Mouse (Mus musculus): ENCODE measurements around the gene Prrx1. TPM values are rescaled to one million over a fixed set of nuclear protein-coding genes. Genes with fewer than 3 reads are reported as not detected.

Gene Prrx1
- polyA plus RNA-seq, 1 experiment from 2014 or later, result 0.04 TPM

- in situ Hi-C loops (cut with MboI; ENCODE audit: low pct_unique_long_range_greater_than_20kb), result no loop called here
These were observed 21.6 kb downstream of the Prrx1 start for GRCm38 (mm10) chr1:163291925-163292324.

DNA sequence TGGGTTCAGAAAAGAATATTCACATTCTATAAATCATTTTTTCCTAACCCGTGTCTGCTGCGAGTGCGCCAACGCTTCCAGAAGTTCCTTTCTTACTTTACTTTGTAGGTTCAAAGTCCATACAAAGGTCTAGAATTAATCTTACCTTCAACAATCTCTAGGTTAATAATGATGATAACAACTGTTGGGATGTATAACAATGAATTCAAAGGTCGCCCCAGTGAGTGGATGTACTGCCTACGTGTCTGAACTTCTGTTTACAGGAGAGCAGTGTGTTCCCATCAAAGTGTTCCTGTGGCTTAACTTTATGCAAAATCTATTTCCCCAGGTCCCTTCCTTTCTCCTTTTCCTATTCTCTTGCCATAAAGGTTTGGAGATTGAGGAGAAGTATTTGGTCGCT lies 24.4 kb downstream of the Prrx1 start:
- ChIA-PET CTCF (no interaction called here), POLR2A (no interaction called here)
- in situ Hi-C loops (cut with MboI; ENCODE audit: low pct_unique_long_range_greater_than_20kb), result no loop called here
- DNase-seq (ENCODE audit: low read depth, low spot score) (no peak), ATAC-seq (no peak)
- H3K27me3 ChIP-seq, result no peaks in the 10 kb centered on the region
- no peak for TF ChIP-seq CTCF (IDR thresholded peaks at IDR 0.05)

More at GRCm38 (mm10) chr1:163291925-163292324, 21.6 kb downstream of the Prrx1 start:
- DNase-seq (ENCODE audit: low read depth, low spot score) (no peak), ATAC-seq (no peak)
- POLR2A ChIA-PET, result no interaction called here
- CTCF ChIA-PET, result interaction anchor here (1.5 to 1.7 kb wide), 2 partner anchors 8 to 12 kb away, joined by 5 read pairs; no protein-coding TSS in a partner anchor
- TF ChIP-seq CTCF (IDR thresholded peaks at IDR 0.05), result no peak
- no peaks in the 10 kb centered on the region for H3K27me3 ChIP-seq

DNA sequence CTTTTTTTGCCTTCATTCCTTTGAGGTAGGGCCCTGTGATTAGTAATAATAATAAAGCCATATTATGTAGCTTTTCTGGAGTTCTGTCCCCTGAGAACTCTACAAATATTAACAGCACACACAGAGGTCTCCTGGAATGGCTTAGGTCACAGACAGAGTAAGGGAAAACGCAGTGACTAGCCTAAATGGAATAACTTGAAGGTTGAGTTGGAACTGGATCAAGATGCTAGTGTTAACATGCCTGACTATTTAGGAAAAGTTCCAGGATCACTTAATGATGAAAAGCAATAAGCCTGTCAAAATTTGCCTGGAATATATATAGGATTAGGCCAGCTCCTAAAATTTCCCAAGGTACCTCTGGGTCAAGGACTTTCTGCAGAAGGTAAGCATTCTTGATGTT lies 28.0 kb downstream of the Prrx1 start:
- POLR2A ChIA-PET, result interaction anchor here (0.6 kb wide), 1 partner anchor 528 kb away, joined by 4 read pairs; no protein-coding TSS in a partner anchor
- CTCF ChIA-PET, result no interaction called here
- in situ Hi-C loops (cut with MboI; ENCODE audit: low pct_unique_long_range_greater_than_20kb), result no loop called here
- no peaks in the 10 kb centered on the region for H3K27me3 ChIP-seq
- no peak for ATAC-seq
- no peak for DNase-seq (ENCODE audit: low read depth, low spot score)
- TF ChIP-seq CTCF (IDR thresholded peaks at IDR 0.05), result no peak

DNA sequence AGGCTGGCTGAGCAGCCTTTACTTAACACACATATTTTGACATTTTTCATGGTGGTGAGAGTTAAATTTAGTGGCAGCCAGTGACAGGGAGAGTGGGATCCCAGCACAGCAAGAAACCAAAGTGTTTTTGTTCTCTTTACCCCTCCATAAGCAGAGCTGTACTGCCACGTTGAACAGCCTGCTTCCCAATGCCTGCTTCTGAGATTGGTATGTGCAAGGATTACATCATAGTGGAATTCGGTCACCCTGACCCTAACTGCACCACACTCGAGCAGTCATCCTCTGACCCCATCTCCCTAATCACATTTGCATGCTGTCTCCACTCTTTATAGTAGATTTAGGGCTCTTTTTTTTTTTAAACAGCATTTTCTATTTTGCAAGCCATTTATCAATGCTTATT lies 28.4 kb downstream of the Prrx1 start:
- DNase-seq (ENCODE audit: low read depth, low spot score), result no peak
- ChIA-PET POLR2A (interaction anchor here (0.6 kb wide), 1 partner anchor 529 kb away, joined by 4 read pairs; no protein-coding TSS in a partner anchor), CTCF (no interaction called here)
- ATAC-seq, result no peak
- H3K27me3 ChIP-seq, result no peaks in the 10 kb centered on the region
- in situ Hi-C loops (cut with MboI; ENCODE audit: low pct_unique_long_range_greater_than_20kb), result no loop called here
- TF ChIP-seq CTCF (IDR thresholded peaks at IDR 0.05), result no peak

DNA sequence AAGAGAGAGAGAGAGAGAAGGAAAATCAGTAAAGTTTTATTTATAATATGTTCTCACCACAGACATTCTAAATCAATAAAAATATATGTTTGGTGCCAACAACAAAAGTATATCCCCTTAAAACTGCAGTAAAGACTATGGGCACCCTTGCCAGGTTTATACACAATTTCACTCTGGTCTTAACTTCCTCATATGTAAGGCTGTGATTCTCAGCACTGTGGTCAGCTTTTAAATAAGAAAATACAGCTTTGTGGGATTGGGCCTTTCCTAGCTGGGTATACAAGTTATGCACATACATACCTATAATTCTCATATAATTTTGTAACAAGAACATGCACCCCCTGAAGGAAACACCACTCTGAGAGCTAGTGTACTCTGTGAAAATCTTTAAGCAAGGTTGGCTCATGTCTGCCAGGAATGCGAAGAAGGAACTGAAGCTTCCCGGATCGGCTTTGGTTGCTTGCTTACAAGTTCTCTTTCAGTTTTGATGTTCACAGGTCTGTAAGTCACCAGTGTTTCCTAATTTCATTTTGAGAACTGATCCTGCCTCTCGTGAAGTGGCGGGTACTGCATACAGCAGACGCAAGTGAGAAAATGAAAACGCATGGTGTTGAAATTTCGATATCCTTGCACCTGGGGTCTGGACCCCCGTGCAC lies 29.4 kb downstream of the Prrx1 start:
- no peak for ATAC-seq
- no peak for TF ChIP-seq CTCF (IDR thresholded peaks at IDR 0.05)
- CTCF ChIA-PET, result interaction anchor here (1.3 to 1.6 kb wide), 2 partner anchors 8 to 53 kb away, joined by 3 to 5 read pairs; no protein-coding TSS in a partner anchor
- DNase-seq (ENCODE audit: low read depth, low spot score), result no peak
- POLR2A ChIA-PET, result no interaction called here
- in situ Hi-C loops (cut with MboI; ENCODE audit: low pct_unique_long_range_greater_than_20kb), result no loop called here
- H3K27me3 ChIP-seq, result no peaks in the 10 kb centered on the region

GRCm38 (mm10) chr1:163281450-163282198 lies 31.9 kb downstream of the Prrx1 start:
- TF ChIP-seq CTCF (IDR thresholded peaks at IDR 0.05), result no peak
- in situ Hi-C loops (cut with MboI; ENCODE audit: low pct_unique_long_range_greater_than_20kb), result no loop called here
- no peaks in the 10 kb centered on the region for H3K27me3 ChIP-seq
- DNase-seq (ENCODE audit: low read depth, low spot score) (no peak), ATAC-seq (no peak)
- CTCF ChIA-PET, result interaction anchor here (1.1 to 2.5 kb wide), 4 partner anchors 8 to 32 kb away, joined by 3 to 8 read pairs (median 3); no protein-coding TSS in a partner anchor
- POLR2A ChIA-PET, result no interaction called here

DNA sequence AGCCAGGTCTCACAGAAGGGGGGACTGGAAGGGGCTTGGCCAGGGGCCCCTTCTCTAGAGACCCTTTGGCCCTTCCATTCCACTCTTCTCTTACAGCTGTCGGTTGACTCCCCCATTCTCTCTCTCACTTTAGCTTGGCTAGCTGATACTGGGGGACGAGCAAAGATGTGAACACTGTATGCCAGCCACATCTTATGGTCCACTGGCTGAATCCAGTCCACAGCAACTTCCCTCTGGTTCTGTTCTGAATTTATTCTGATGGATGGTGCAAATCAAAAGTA lies 32.7 kb downstream of the Prrx1 start:
- no peak for ATAC-seq
- no peaks in the 10 kb centered on the region for H3K27me3 ChIP-seq
- DNase-seq (ENCODE audit: low read depth, low spot score), result no peak
- ChIA-PET POLR2A (interaction anchor here (0.6 kb wide), 1 partner anchor 812 kb away, joined by 6 read pairs; no protein-coding TSS in a partner anchor), CTCF (interaction anchor here (1.1 to 2.5 kb wide), 4 partner anchors 9 to 31 kb away, joined by 3 to 8 read pairs (median 3); no protein-coding TSS in a partner anchor)
- in situ Hi-C loops (cut with MboI; ENCODE audit: low pct_unique_long_range_greater_than_20kb), result no loop called here
- TF ChIP-seq CTCF (IDR thresholded peaks at IDR 0.05), result no peak

DNA sequence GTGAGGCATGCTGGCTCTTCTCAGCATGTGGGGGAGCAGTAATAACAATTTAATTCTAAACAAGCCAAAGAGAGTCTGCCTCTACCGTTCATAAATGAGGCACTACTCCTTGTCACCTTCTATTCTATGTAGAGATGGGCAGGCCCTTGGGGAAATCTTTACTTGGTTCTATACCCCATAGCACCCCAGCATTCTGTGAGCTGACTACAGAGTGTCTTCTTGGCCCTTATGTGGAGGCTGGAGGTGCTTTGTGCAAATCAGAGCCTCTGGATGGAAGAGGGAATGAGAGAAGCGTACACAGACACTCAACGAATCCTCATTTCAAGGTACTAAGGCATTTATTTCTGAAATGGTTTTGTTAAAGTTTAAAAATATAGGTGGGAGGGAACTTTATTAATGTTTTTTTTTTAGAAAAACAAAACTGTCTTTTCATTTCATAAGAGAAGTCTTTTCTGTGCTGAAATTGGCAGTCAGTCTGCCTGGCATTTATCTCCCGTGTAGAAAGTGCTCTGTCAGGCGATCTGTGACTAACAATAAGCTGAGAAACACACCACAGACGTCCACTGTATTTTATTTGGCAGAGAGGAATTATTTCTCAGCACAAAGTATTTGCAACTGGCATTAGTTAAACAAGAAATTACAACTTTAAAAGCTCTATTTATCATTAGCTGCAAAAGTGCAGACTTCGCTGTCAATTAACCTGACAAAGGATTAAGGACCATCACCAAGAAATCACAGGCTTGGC lies 33.2 kb downstream of the Prrx1 start:
- in situ Hi-C loops (cut with MboI; ENCODE audit: low pct_unique_long_range_greater_than_20kb), result no loop called here
- ChIA-PET POLR2A (interaction anchor here (0.6 kb wide), 1 partner anchor 812 kb away, joined by 6 read pairs; no protein-coding TSS in a partner anchor), CTCF (interaction anchor here (1.1 to 2.5 kb wide), 4 partner anchors 10 to 31 kb away, joined by 3 to 8 read pairs (median 3); no protein-coding TSS in a partner anchor)
- ATAC-seq (no peak), DNase-seq (ENCODE audit: low read depth, low spot score) (no peak)
- TF ChIP-seq CTCF (IDR thresholded peaks at IDR 0.05), result no peak
- no peaks in the 10 kb centered on the region for H3K27me3 ChIP-seq

DNA sequence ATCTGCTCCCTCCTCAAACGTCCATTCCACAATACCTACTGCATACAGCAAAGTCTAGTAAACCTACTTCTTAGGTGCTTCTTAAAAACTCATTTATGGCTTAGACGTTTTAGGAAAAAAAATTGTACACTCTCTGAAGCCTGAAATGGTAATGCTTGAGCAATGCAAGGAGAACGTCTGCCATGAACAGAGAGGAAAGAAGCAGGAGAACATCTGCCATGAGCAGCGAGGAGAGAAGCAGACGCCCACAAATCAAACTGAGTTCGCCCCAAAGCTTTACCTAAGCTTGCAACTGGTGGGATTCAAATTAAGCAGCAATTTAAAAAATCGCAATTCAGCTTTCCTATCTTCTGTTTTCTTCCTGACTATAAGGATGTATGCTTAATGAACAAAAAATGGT lies 36.4 kb downstream of the Prrx1 start:
- ATAC-seq (no peak), DNase-seq (ENCODE audit: low read depth, low spot score) (no peak)
- no peaks in the 10 kb centered on the region for H3K27me3 ChIP-seq
- in situ Hi-C loops (cut with MboI; ENCODE audit: low pct_unique_long_range_greater_than_20kb), result no loop called here
- ChIA-PET POLR2A (no interaction called here), CTCF (no interaction called here)
- no peak for TF ChIP-seq CTCF (IDR thresholded peaks at IDR 0.05)

DNA sequence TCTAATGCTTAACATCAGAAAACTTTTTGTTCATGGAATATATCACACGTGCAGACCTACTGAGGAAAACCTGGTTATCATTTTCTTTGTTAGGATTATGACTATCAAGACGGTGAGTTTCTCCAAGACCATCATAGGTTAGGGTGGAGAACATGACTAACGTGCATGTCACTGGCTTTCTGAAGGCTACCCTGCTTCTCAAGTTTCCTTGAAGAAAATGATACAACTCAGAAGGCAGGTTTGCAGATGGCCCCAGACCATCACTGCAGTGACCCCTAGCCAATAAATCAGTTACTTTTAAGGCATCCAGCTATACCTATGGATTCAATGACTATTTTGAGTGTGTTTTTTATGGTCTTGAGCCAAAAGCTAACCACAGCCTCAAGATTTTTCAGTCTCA lies 38.6 kb downstream of the Prrx1 start:
- H3K27me3 ChIP-seq, result no peaks in the 10 kb centered on the region
- CTCF ChIA-PET, result no interaction called here
- ATAC-seq (no peak), DNase-seq (ENCODE audit: low read depth, low spot score) (no peak)
- in situ Hi-C loops (cut with MboI; ENCODE audit: low pct_unique_long_range_greater_than_20kb), result no loop called here
- POLR2A ChIA-PET, result no interaction called here
- TF ChIP-seq CTCF (IDR thresholded peaks at IDR 0.05), result no peak

Data from Patski (cell line).